9 mouse cellular contexts compared by ENCODE assay signal in the genomic region with DNA sequence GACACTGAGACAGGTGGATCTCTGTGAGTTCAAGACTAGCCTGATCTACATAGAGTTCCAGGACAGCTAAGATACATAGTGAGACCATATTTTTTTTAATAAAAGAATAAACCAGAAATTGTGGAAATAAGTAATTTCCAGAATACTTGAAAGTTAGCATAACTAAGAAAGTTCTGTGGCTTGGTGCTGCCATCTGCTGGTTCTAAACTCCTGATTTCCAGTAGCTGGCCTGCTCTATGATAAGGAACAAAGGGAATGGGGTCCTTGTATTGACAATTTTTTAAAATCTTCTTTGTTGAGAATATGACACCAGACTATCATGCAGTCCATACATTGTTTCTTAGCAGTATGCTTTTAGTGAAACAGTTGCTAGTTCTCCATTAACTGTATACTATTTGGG. TPM values are rescaled to one million over a fixed set of nuclear protein-coding genes. Genes with fewer than 3 reads are reported as not detected.
A peak's percentile ranks its signal among the peaks of the same experiment; 100 is the strongest.
DNase-seq lines count a peak whose midpoint lies in the region; ATAC-seq and TF ChIP-seq lines count a peak whose summit lies in the region.
"Had no signal": no experiment of that assay in that cellular context is flagged by ENCODE, and none has a peak within 500 bp of the region (broad histone marks: within the 10 kb centered on the region; RNA-seq: fewer than 3 reads in every experiment).

No protein-coding gene starts in this region.

- H3K27ac ChIP-seq in heart, postnatal 0 days (ENCODE audit: low read depth): no peak overlapping the region
- H3K27ac ChIP-seq in heart, embryonic 10.5 days: no peak overlapping the region
- no peak overlapping the region for H3K27ac ChIP-seq in neural tube, embryonic 15.5 days (replicated peaks)

- ATAC-seq in heart, postnatal 0 days (ENCODE audit: insufficient read depth, low read depth): no peak
- no peak for ATAC-seq in neural tube, embryonic 15.5 days (ENCODE audit: low FRiP score)
- no peak for ATAC-seq in frontal cortex, adult (ENCODE audit: low TSS enrichment)
- ATAC-seq: activated CD4-positive, CD25-positive, alpha-beta regulatory T cell, adult 4 months had no signal

- H3K9ac ChIP-seq in heart, postnatal 0 days (replicated peaks; ENCODE audit: low read depth, low read length): no peak overlapping the region
- no peak overlapping the region for H3K9ac ChIP-seq in neural tube, embryonic 15.5 days (replicated peaks)

- peak; percentile 42 for DNase-seq in heart, postnatal 0 days (ENCODE audit: low spot score)
- no peak for DNase-seq in heart, embryonic 10.5 days (ENCODE audit: low spot score)
- peak; percentile 21 for DNase-seq in lung, adult 2 months
- DNase-seq in lung, adult 18-20 months: no peak
- peak; percentile 76 for DNase-seq in NIH3T3 (ENCODE audit: low read depth)
- peak; percentile 54 for DNase-seq in kidney, postnatal 14 days

- H3K27me3 ChIP-seq in heart, postnatal 0 days (ENCODE audit: control insufficient read depth, insufficient read depth, low read length): no peaks in the 10 kb centered on the region
- H3K27me3 ChIP-seq in heart, embryonic 10.5 days (ENCODE audit: insufficient read depth, poor library complexity, severe bottlenecking): no peaks in the 10 kb centered on the region
- no peaks in the 10 kb centered on the region for H3K27me3 ChIP-seq in neural tube, embryonic 15.5 days (replicated peaks)

- peak; percentile 44 for TF ChIP-seq CTCF in heart, postnatal 0 days (IDR thresholded peaks at IDR 0.05; ENCODE audit: low read depth)
- no peak for TF ChIP-seq CTCF in lung, adult 2 months (IDR thresholded peaks at IDR 0.05; ENCODE audit: insufficient read depth, low read length)

- TF ChIP-seq POLR2A in lung, adult 2 months (IDR thresholded peaks at IDR 0.05; ENCODE audit: borderline replicate concordance, extremely low read depth, low read depth, low read length): no peak

- H3K4me3 ChIP-seq in heart, postnatal 0 days (ENCODE audit: low read depth, low read length): no peak overlapping the region
- H3K4me3 ChIP-seq in heart, embryonic 10.5 days: no peak overlapping the region
- H3K4me3 ChIP-seq in lung, adult 2 months (replicated peaks; ENCODE audit: extremely low read depth, low read depth, low read length): no peak overlapping the region
- no peak overlapping the region for H3K4me3 ChIP-seq in neural tube, embryonic 15.5 days (replicated peaks)

- no peak for TF ChIP-seq EP300 in heart, postnatal 0 days (IDR thresholded peaks at IDR 0.05; ENCODE audit: low read depth)

- H3K36me3 ChIP-seq in heart, postnatal 0 days (replicated peaks; ENCODE audit: control insufficient read depth, insufficient read depth, low read length): peaks cover 28% of the 10 kb centered on the region
- peaks cover 72% of the 10 kb centered on the region for H3K36me3 ChIP-seq in heart, embryonic 10.5 days
- 0 out of 2 replicates have a peak, but pooled peaks cover 11% of the 10 kb centered on the region for H3K36me3 ChIP-seq in neural tube, embryonic 15.5 days

- no peaks in the 10 kb centered on the region for H3K9me3 ChIP-seq in heart, postnatal 0 days (replicated peaks; ENCODE audit: control insufficient read depth, low read length)
- no peaks in the 10 kb centered on the region for H3K9me3 ChIP-seq in heart, embryonic 10.5 days
- H3K9me3 ChIP-seq in neural tube, embryonic 15.5 days (replicated peaks): no peaks in the 10 kb centered on the region

- no peaks in the 10 kb centered on the region for H3K4me1 ChIP-seq in heart, postnatal 0 days (ENCODE audit: control insufficient read depth, insufficient read depth)
- no peaks in the 10 kb centered on the region for H3K4me1 ChIP-seq in heart, embryonic 10.5 days
- H3K4me1 ChIP-seq in lung, adult 2 months (ENCODE audit: control insufficient read depth, insufficient read depth, low read length): no peaks in the 10 kb centered on the region
- no peaks in the 10 kb centered on the region for H3K4me1 ChIP-seq in neural tube, embryonic 15.5 days

- no peak overlapping the region for H3K4me2 ChIP-seq in heart, postnatal 0 days (ENCODE audit: low read depth, low read length)
- H3K4me2 ChIP-seq in neural tube, embryonic 15.5 days: no peak overlapping the region

RNA-seq across cellular contexts. Expression of gene Kcnh3, which starts 25.9 kb away (rescaled TPM):
- total RNA-seq in heart, postnatal 0 days (2014; rRNA removed; ENCODE audit: low replicate concordance): 0.19 and 2.0 TPM in 2 replicates
- 0.07 and 0.08 TPM in 2 replicates for polyA plus RNA-seq in heart, postnatal 0 days (2015; fragmentation: Nextera tagmentation; extraction: Ambion mirVana)
- polyA plus RNA-seq in heart, embryonic 10.5 days (2016; fragmentation: Nextera tagmentation; extraction: Ambion mirVana): 0.27 and 0.28 TPM in 2 replicates
- polyA plus RNA-seq in lung, adult 2 months (2012; rRNA removed): 4.8 and 5.0 TPM in 2 replicates
- polyA plus RNA-seq in neural tube, embryonic 15.5 days (2015; fragmentation: Nextera tagmentation; extraction: Ambion mirVana): 0.46 and 1.6 TPM in 2 replicates
- polyA plus RNA-seq: activated CD4-positive, CD25-positive, alpha-beta regulatory T cell, adult 4 months had no signal

RNA-seq across cellular contexts. Expression of gene Mcrs1, which starts 53.0 kb away (rescaled TPM):
- total RNA-seq in heart, postnatal 0 days (2014; rRNA removed; ENCODE audit: low replicate concordance): 211 and 235 TPM in 2 replicates
- 128 and 141 TPM in 2 replicates for polyA plus RNA-seq in heart, postnatal 0 days (2015; fragmentation: Nextera tagmentation; extraction: Ambion mirVana)
- polyA plus RNA-seq in heart, embryonic 10.5 days (2016; fragmentation: Nextera tagmentation; extraction: Ambion mirVana): 174 and 196 TPM in 2 replicates
- polyA plus RNA-seq in lung, adult 2 months (2012; rRNA removed): 59.2 and 65.6 TPM in 2 replicates
- 185 and 190 TPM in 2 replicates for polyA plus RNA-seq in neural tube, embryonic 15.5 days (2015; fragmentation: Nextera tagmentation; extraction: Ambion mirVana)

Comparison
In these comparisons a context has a peak if more than half of its experiments do, and no peak if none do; other contexts are left out.
1. DNase-seq: peak in heart, postnatal 0 days (single experiment), lung, adult 2 months (single experiment), NIH3T3 (single experiment) and kidney, postnatal 14 days (single experiment); none in heart, embryonic 10.5 days (single experiment) and lung, adult 18-20 months (0 of 2).